Mouse (Mus musculus) midbrain, embryonic 12.5 days (tissue): ENCODE data around the gene Nceh1. TPM values are rescaled to one million over a fixed set of nuclear protein-coding genes. Genes with fewer than 3 reads are reported as not detected.
A peak's percentile ranks its signal among the peaks of the same experiment; 100 is the strongest.

Source experiments
- ATAC-seq: fragments of 200-750 bp; cut with Nextera tagmentation; 2 replicates; pipeline ENCODE4 v1.8.0; 2017; ENCODE audit warnings: low read depth, moderate TSS enrichment, moderate library complexity; ENCODE audit not compliant: low FRiP score
- H3K27ac ChIP-seq: fragments of 300-500 bp; sonication (generic); replicated peaks from 2 replicates; pipeline ENCODE4 v1.5.1; 2016; ENCODE audit warnings: mild to moderate bottlenecking
- H3K27me3 ChIP-seq: fragments of 300-500 bp; sonication (generic); 2 replicates; pipeline ENCODE4 v1.6.1; 2016; ENCODE audit warnings: mild to moderate bottlenecking
- H3K36me3 ChIP-seq: fragments of 300-500 bp; sonication (generic); 2 replicates; pipeline ENCODE4 v1.6.1; 2016
- H3K4me1 ChIP-seq: fragments of 300-500 bp; sonication (generic); 2 replicates; pipeline ENCODE4 v1.6.1; 2016
- H3K4me2 ChIP-seq: fragments of 300-500 bp; sonication (generic); replicated peaks from 2 replicates; pipeline ENCODE4 v1.6.1; 2016; ENCODE audit warnings: mild to moderate bottlenecking, moderate library complexity
- H3K4me3 ChIP-seq: fragments of 300-500 bp; sonication (generic); 2 replicates; pipeline ENCODE4 v1.5.1; 2016; ENCODE audit warnings: mild to moderate bottlenecking
- H3K9ac ChIP-seq: fragments of 300-500 bp; sonication (generic); replicated peaks from 2 replicates; pipeline ENCODE4 v1.6.1; 2016; ENCODE audit warnings: mild to moderate bottlenecking, moderate library complexity
- H3K9me3 ChIP-seq: fragments of 300-500 bp; sonication (generic); 2 replicates; pipeline ENCODE4 v1.6.1; 2016; ENCODE audit warnings: mild to moderate bottlenecking
- WGBS: fragments of 180-500 bp; shearing (Covaris S2); methylation state at CpG from one replicate; pipeline ENCODE4 v1.1.7; 2016; 5-methylcytosine and 5-hydroxymethylcytosine counted together
- polyA plus RNA-seq: library from polyadenylated mRNA; unstranded; fragments of >200 nt; fragmentation: Nextera tagmentation; extraction: Ambion mirVana; gene quantifications from 2 replicates; pipeline ENCODE4 v1.2.1, GENCODE M21; 2016

Gene Nceh1
- polyA plus RNA-seq, 1 experiment from 2014 or later = 5.0 TPM

GRCm38 (mm10) chr3:27214016-27214816, 31.5 kb downstream of the Nceh1 start:
- no peak overlapping the region for H3K4me2 ChIP-seq
- H3K27ac ChIP-seq = no peak overlapping the region
- no peaks in the 10 kb centered on the region for H3K4me1 ChIP-seq
- H3K9ac ChIP-seq = no peak overlapping the region
- H3K4me3 ChIP-seq = no peak overlapping the region
- WGBS = 88% methylated on average over 8 of the region's 8 CpGs
- H3K27me3 ChIP-seq = no peaks in the 10 kb centered on the region
- ATAC-seq = no peak
- no peaks in the 10 kb centered on the region for H3K36me3 ChIP-seq
- H3K9me3 ChIP-seq = no peaks in the 10 kb centered on the region

- no peak overlapping the region for H3K4me3 ChIP-seq
- 71% methylated on average over 7 of the region's 7 CpGs for WGBS
These were observed 34.6 kb downstream of the Nceh1 start for GRCm38 (mm10) chr3:27217331-27217730.

GRCm38 (mm10) chr3:27218604-27219003, 35.8 kb downstream of the Nceh1 start:
- H3K4me3 ChIP-seq = no peak overlapping the region
- WGBS = 96% methylated on average over 5 of the region's 5 CpGs
- H3K9me3 ChIP-seq = no peaks in the 10 kb centered on the region
- H3K36me3 ChIP-seq = no peaks in the 10 kb centered on the region
- no peak for ATAC-seq
- no peaks in the 10 kb centered on the region for H3K4me1 ChIP-seq
- no peak overlapping the region for H3K9ac ChIP-seq
- H3K27ac ChIP-seq = no peak overlapping the region
- H3K27me3 ChIP-seq = no peaks in the 10 kb centered on the region
- H3K4me2 ChIP-seq = no peak overlapping the region

More at GRCm38 (mm10) chr3:27217331-27217730, 34.6 kb downstream of the Nceh1 start:
- Histone ChIP-seq H3K4me1 (no peaks in the 10 kb centered on the region), H3K27ac (no peak overlapping the region), H3K4me2 (no peak overlapping the region), H3K36me3 (no peaks in the 10 kb centered on the region), H3K9me3 (no peaks in the 10 kb centered on the region), H3K9ac (no peak overlapping the region), H3K27me3 (no peaks in the 10 kb centered on the region)
- ATAC-seq = no peak

DNA sequence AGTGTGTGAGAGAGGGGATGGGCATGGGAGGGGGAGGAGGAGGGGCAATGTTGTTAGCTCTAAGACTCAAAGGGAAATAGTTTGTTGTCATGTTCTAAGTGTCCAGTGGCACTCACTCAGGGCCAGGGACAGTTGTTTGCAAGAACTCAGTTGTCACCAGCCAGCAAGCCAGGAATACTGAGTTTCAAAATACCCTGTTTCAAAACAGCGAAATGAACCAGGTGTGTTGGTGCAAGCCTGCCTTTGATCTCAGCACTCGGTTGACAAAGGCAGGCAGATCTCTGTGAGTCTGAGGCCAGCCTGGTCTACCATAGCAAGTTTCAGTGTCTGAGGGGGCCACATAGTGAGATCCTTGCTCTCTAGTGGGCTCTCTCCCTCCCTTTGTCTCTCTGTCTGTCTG, 39.3 kb downstream of the Nceh1 start:
- Histone ChIP-seq H3K4me3 (no peak overlapping the region), H3K36me3 (no peaks in the 10 kb centered on the region), H3K27ac (no peak overlapping the region), H3K4me2 (no peak overlapping the region), H3K9me3 (no peaks in the 10 kb centered on the region), H3K4me1 (no peaks in the 10 kb centered on the region), H3K27me3 (no peaks in the 10 kb centered on the region), H3K9ac (no peak overlapping the region)
- no peak for ATAC-seq
- 81% methylated on average over 2 of the region's 2 CpGs for WGBS

GRCm38 (mm10) chr3:27222488-27222887, 39.7 kb downstream of the Nceh1 start:
- ATAC-seq = no peak
- Histone ChIP-seq H3K4me3 (no peak overlapping the region), H3K9me3 (no peaks in the 10 kb centered on the region), H3K36me3 (no peaks in the 10 kb centered on the region), H3K27me3 (no peaks in the 10 kb centered on the region), H3K4me2 (no peak overlapping the region), H3K27ac (no peak overlapping the region), H3K9ac (no peak overlapping the region), H3K4me1 (no peaks in the 10 kb centered on the region)
- 85% methylated on average over 17 of the region's 17 CpGs for WGBS

- Histone ChIP-seq H3K4me2 (no peak overlapping the region), H3K27ac (no peak overlapping the region), H3K4me1 (no peaks in the 10 kb centered on the region), H3K9me3 (no peaks in the 10 kb centered on the region), H3K9ac (no peak overlapping the region), H3K4me3 (no peak overlapping the region), H3K27me3 (no peaks in the 10 kb centered on the region), H3K36me3 (no peaks in the 10 kb centered on the region)
- WGBS = 92% methylated on average over 3 of the region's 3 CpGs
- ATAC-seq = no peak
These were observed 45.1 kb downstream of the Nceh1 start for GRCm38 (mm10) chr3:27227629-27228453.

DNA sequence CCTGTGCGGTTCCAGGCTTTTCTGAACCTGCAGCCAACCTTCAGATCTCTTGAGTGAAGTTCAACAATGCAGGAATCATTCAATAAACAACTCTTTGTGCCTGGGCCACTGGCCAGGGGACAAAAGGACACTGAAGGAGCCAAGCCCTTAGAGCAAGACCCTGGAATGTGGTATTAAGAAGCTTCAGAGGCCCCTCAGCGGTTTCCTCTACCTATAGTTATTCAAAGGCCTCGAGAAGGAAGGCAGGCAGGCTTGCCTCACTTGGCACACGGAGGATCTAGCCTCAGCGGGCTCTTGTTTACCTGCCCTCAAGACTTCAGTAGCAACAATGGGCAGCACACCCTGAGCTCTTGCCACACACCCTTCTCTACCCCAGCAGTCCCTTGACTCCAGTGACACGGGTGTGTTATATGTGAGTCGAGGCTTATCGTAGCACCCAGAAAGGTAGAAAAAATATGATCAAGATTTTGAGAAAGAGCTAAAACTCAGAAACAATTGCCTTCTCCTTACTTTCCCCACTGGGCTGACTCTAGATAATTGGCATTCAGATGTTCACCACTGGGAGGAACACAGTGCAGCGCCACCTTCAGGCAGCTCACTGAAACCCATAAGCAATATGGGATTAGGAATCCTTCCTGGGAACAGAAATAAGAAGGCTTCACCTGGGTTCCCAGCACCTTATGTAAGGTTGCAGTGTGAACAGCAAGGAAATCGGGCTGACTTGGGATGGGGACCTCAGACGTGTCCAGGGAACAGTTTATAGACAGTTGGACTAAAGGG, 46.0 kb downstream of the Nceh1 start:
- H3K4me1 ChIP-seq = no peaks in the 10 kb centered on the region
- no peaks in the 10 kb centered on the region for H3K27me3 ChIP-seq
- H3K36me3 ChIP-seq = no peaks in the 10 kb centered on the region
- no peak for ATAC-seq
- no peak overlapping the region for H3K4me3 ChIP-seq
- H3K27ac ChIP-seq = no peak overlapping the region
- H3K9me3 ChIP-seq = no peaks in the 10 kb centered on the region
- no peak overlapping the region for H3K9ac ChIP-seq
- 73% methylated on average over 11 of the region's 11 CpGs for WGBS
- H3K4me2 ChIP-seq = no peak overlapping the region

GRCm38 (mm10) chr3:27233361-27233760, 50.6 kb downstream of the Nceh1 start:
- Histone ChIP-seq H3K4me3 (no peak overlapping the region), H3K9ac (no peak overlapping the region), H3K9me3 (no peaks in the 10 kb centered on the region), H3K27ac (no peak overlapping the region), H3K27me3 (no peaks in the 10 kb centered on the region), H3K36me3 (no peaks in the 10 kb centered on the region), H3K4me2 (no peak overlapping the region), H3K4me1 (no peaks in the 10 kb centered on the region)
- ATAC-seq = no peak
- 82% methylated on average over 4 of the region's 4 CpGs for WGBS

DNA sequence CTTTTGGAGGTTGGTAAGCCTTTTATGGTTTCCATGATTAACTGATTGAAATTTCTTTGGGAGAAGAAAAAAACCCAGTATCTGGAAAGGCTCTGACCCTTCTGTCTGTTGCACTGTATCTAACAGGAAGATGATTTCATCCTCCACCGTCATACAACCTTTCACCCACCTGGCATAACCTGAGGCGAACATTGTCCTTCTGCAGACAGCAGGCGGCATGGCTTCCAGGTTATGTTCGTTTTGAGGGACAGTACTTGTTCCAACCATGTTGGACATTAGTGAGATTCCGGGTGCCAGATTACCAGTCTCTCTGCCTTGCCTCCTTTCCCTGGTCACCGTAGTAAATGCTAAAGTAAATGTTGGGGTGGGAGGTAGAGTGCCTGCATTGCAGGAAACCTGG, 51.1 kb downstream of the Nceh1 start:
- no peak overlapping the region for H3K27ac ChIP-seq
- ATAC-seq = no peak
- H3K36me3 ChIP-seq = no peaks in the 10 kb centered on the region
- H3K4me3 ChIP-seq = no peak overlapping the region
- no peaks in the 10 kb centered on the region for H3K9me3 ChIP-seq
- no peaks in the 10 kb centered on the region for H3K27me3 ChIP-seq
- H3K4me2 ChIP-seq = no peak overlapping the region
- H3K9ac ChIP-seq = no peak overlapping the region
- H3K4me1 ChIP-seq = no peaks in the 10 kb centered on the region
- WGBS = 90% methylated on average over 6 of the region's 6 CpGs

GRCm38 (mm10) chr3:27234976-27235375, 52.2 kb downstream of the Nceh1 start:
- no peak for ATAC-seq
- Histone ChIP-seq H3K27ac (no peak overlapping the region), H3K4me3 (no peak overlapping the region), H3K9me3 (no peaks in the 10 kb centered on the region), H3K36me3 (no peaks in the 10 kb centered on the region), H3K4me2 (no peak overlapping the region), H3K9ac (no peak overlapping the region), H3K4me1 (no peaks in the 10 kb centered on the region), H3K27me3 (no peaks in the 10 kb centered on the region)
- WGBS = 69% methylated on average over 1 of the region's 1 CpGs

- H3K4me3 ChIP-seq = no peak overlapping the region
- H3K9me3 ChIP-seq = no peaks in the 10 kb centered on the region
- ATAC-seq = peak; percentile 70; the same call in 1 of the 2 replicates
- no peaks in the 10 kb centered on the region for H3K4me1 ChIP-seq
- WGBS = 17% methylated on average over 2 of the region's 2 CpGs
- H3K27me3 ChIP-seq = no peaks in the 10 kb centered on the region
- H3K4me2 ChIP-seq = no peak overlapping the region
- H3K36me3 ChIP-seq = peaks cover 5% of the 10 kb centered on the region; the same call in 1 of the 2 replicates
- H3K27ac ChIP-seq = no peak overlapping the region
- H3K9ac ChIP-seq = no peak overlapping the region
These were observed 54.5 kb downstream of the Nceh1 start for GRCm38 (mm10) chr3:27237226-27237625.

GRCm38 (mm10) chr3:27238563-27238962, 55.8 kb downstream of the Nceh1 start:
- Histone ChIP-seq H3K9ac (no peak overlapping the region), H3K9me3 (no peaks in the 10 kb centered on the region), H3K27me3 (no peaks in the 10 kb centered on the region), H3K4me1 (no peaks in the 10 kb centered on the region), H3K4me2 (no peak overlapping the region), H3K36me3 (peaks cover 5% of the 10 kb centered on the region; the same call in 1 of the 2 replicates), H3K4me3 (no peak overlapping the region), H3K27ac (no peak overlapping the region)
- 80% methylated on average over 5 of the region's 5 CpGs for WGBS
- ATAC-seq = no peak
